Mouse (Mus musculus): Measurements from ENCODE around the gene Snx15. TPM values are rescaled to one million over a fixed set of nuclear protein-coding genes. Genes with fewer than 3 reads are reported as not detected.

Gene Snx15
- polyA plus RNA-seq (2012; rRNA removed), result 55.8 and 56.8 TPM in 2 replicates

GRCm38 (mm10) chr19:6127760-6128341, at the start of gene Snx15:
TSS of gene Snx15 (minus strand) at chr19:6128304.

GRCm38 (mm10) chr19:6141394-6141749, 13.3 kb upstream of the Snx15 start, which contains the start of gene Arl2:
TSS of gene Arl2 (minus strand) at chr19:6141548.

DNA sequence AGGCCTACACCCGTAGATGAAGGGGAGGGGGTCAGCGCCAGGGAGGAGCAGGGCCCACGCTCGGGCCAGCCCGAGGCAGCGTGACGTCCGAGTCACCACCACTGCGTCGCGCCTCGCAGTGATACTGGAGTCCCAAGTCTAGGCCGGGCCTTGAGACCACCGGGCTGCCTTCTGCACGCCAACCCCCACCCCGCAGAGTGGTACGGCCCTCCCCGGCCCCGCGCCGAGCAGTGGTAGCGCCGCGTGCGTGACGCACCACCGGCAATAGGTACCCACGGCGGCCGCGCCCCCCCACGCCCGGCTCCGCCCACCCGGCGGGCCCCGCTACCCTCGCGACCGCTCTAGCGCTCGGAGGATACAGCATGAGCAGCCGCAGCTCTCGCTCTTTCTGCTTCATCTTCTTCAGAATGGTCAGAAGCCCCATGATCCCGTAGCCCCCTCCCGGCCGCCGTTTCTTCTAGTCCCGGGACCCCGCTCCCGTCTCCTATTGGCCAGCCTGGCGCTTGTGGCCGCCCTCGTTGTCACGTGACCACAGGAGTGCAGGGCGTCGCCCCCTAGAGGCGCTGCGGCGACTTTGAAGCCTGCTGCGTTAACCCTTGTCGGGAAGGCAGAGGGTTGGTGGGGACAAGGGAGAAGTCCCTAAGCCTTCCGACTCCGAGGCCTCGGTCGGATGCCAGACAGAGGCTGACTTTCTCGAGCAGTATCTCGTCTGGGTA, 12.7 kb upstream of the Snx15 start, which contains the start of gene Batf2:
Gene Batf2, plus strand, starts transcription at position 306 of the 716 bp plus-strand sequence.

DNA sequence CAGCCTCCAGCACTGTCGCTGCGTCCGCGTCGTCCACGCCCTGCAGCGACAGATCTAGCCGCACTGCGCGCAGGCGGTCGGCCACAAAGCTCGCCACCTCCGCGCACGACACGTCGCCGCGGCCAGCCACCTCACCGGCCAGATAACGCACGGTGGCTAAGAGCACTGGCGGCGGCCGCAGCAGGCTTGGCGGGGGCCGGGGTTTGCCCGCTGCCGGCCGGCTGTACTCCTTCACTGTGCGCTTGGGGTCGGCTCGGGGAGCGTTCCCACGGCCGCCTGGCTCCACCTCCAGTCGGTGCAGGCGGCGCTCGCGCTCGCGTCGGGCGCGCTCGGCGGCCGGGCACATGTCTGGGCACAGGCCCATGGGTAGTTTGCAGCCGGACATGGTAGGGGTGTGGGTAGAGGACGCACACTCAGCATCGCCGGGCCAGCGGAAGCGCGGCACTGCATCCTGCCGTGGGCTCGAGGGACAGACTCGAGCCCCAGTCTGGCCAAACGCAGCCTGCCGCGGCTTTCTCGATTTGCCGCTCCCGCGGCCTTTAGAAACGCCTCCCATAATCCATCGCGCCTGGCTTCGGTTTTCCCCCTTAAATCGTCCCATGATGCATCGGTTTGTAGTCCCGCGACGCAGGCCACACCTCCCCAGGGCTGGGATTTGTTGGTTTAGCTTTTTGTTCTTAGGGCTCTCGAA, 10.0 kb downstream of the Snx15 start, which contains the start of gene Sac3d1:
Gene Sac3d1, minus strand, starts transcription at position 665 of the 691 bp plus-strand sequence.

GRCm38 (mm10) chr19:6105586-6105985, 22.5 kb downstream of the Snx15 start, which contains the start of gene Naaladl1:
TSS of gene Naaladl1 (plus strand) at chr19:6105782.

GRCm38 (mm10) chr19:6094119-6094518, 34.0 kb downstream of the Snx15 start, which contains the start of gene AC131692.1:
TSS of gene AC131692.1 (plus strand) at chr19:6094419.

GRCm38 (mm10) chr19:6084478-6085248, 43.4 kb downstream of the Snx15 start, which contains the start of the genes Zfpl1 and Cdca5:
TSS of gene Zfpl1 (minus strand) at chr19:6084956.
TSS of gene Cdca5 (plus strand) at chr19:6084983.

DNA sequence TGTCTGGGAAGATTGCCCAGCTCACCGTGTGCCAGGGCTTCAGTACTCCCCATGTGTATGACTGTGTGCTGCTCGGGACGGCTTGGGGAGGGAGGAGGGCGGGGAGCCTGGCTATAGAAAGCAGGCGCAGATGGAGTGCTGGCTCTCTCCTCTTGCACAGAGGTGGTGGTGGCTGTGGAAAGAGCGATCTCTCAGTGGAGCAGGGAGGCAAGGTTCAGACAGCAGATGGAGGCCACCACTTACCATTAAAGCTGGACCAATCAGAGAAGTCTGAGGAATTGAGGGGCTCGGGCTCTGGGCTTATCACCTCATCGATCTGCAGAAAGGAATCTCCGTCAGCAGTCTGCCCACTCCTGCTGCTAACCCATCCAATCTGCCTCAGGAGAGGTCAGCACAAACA, 45.9 kb downstream of the Snx15 start, which contains the start of gene Gm28374:
Gene Gm28374, minus strand, starts transcription at position 101 of the 400 bp plus-strand sequence.

GRCm38 (mm10) chr19:6079983-6080480, 48.1 kb downstream of the Snx15 start, which contains the start of gene Tmem262:
TSS of gene Tmem262 (plus strand) at chr19:6080033.

GRCm38 (mm10) chr19:6076564-6077393, 51.3 kb downstream of the Snx15 start, which contains the start of gene Vps51:
TSS of gene Vps51 (minus strand) at chr19:6077231.

Other genes starting within 250 kb of the Snx15 start
- 12.6 and 14.4 TPM in 2 replicates for gene Tigd3, start 234.2 kb downstream of the Snx15 start, polyA plus RNA-seq (2012; rRNA removed)
- 147 and 151 TPM in 2 replicates for gene Dpf2, start 215.3 kb downstream of the Snx15 start, polyA plus RNA-seq (2012; rRNA removed)
- gene Cdc42ep2, start 203.5 kb downstream of the Snx15 start, polyA plus RNA-seq (2012; rRNA removed), result 17.8 and 18.1 TPM in 2 replicates
- gene Pola2, start 164.1 kb downstream of the Snx15 start, polyA plus RNA-seq (2012; rRNA removed), result 27.5 and 30.6 TPM in 2 replicates
- gene Slc22a20, start 142.2 kb downstream of the Snx15 start, polyA plus RNA-seq (2012; rRNA removed), result not detected in 2 replicates
- gene Capn1, start 112.4 kb downstream of the Snx15 start, polyA plus RNA-seq (2012; rRNA removed), result 8.7 and 8.9 TPM in 2 replicates
- gene Syvn1, start 81.7 kb downstream of the Snx15 start, polyA plus RNA-seq (2012; rRNA removed), result 19.9 and 20.2 TPM in 2 replicates
- gene Mrpl49, start 70.5 kb downstream of the Snx15 start, polyA plus RNA-seq (2012; rRNA removed), result 44.9 and 46.3 TPM in 2 replicates
- 1,265 and 1,281 TPM in 2 replicates for gene Fau, start 70.5 kb downstream of the Snx15 start, polyA plus RNA-seq (2012; rRNA removed)
- gene Znhit2, start 67.1 kb downstream of the Snx15 start, polyA plus RNA-seq (2012; rRNA removed), result 31.8 and 33.0 TPM in 2 replicates
- 99.6 and 104 TPM in 2 replicates for gene Tm7sf2, start 59.9 kb downstream of the Snx15 start, polyA plus RNA-seq (2012; rRNA removed)
- 87.7 and 91.1 TPM in 2 replicates for gene Vps51, start 51.1 kb downstream of the Snx15 start, polyA plus RNA-seq (2012; rRNA removed)
- 0.17 TPM in 1 of 2 replicates, not detected in the other for gene Tmem262, start 48.3 kb downstream of the Snx15 start, polyA plus RNA-seq (2012; rRNA removed)
- 1.5 and 1.6 TPM in 2 replicates for gene Gm28374, start 46.0 kb downstream of the Snx15 start, polyA plus RNA-seq (2012; rRNA removed)
- 86.3 and 98.7 TPM in 2 replicates for gene Zfpl1, start 43.3 kb downstream of the Snx15 start, polyA plus RNA-seq (2012; rRNA removed)
- 4.4 and 4.7 TPM in 2 replicates for gene Cdca5, start 43.3 kb downstream of the Snx15 start, polyA plus RNA-seq (2012; rRNA removed)
- gene AC131692.1, start 33.9 kb downstream of the Snx15 start, polyA plus RNA-seq (2012; rRNA removed), result 0.09 and 0.18 TPM in 2 replicates
- gene Naaladl1, start 22.5 kb downstream of the Snx15 start, polyA plus RNA-seq (2012; rRNA removed), result 0.59 and 0.63 TPM in 2 replicates
- gene Sac3d1, start 9.7 kb downstream of the Snx15 start, polyA plus RNA-seq (2012; rRNA removed), result 51.8 and 53.5 TPM in 2 replicates
- gene Batf2, start 12.7 kb upstream of the Snx15 start, polyA plus RNA-seq (2012; rRNA removed), result 0.15 TPM in 1 of 2 replicates, not detected in the other
- gene Arl2, start 13.2 kb upstream of the Snx15 start, polyA plus RNA-seq (2012; rRNA removed), result 107 and 108 TPM in 2 replicates
- 0.05 TPM in 1 of 2 replicates, not detected in the other for gene Majin, start 56.1 kb upstream of the Snx15 start, polyA plus RNA-seq (2012; rRNA removed)
- gene Gpha2, start 98.1 kb upstream of the Snx15 start, polyA plus RNA-seq (2012; rRNA removed), result 0.11 TPM in 1 of 2 replicates, not detected in the other
- 152 TPM in 2 replicates for gene Ppp2r5b, start 107.6 kb upstream of the Snx15 start, polyA plus RNA-seq (2012; rRNA removed)
- gene Atg2a, start 113.4 kb upstream of the Snx15 start, polyA plus RNA-seq (2012; rRNA removed), result 17.8 and 20.5 TPM in 2 replicates
- gene Ehd1, start 148.4 kb upstream of the Snx15 start, polyA plus RNA-seq (2012; rRNA removed), result 147 and 154 TPM in 2 replicates
- 3.8 and 3.9 TPM in 2 replicates for gene Cdc42bpg, start 178.2 kb upstream of the Snx15 start, polyA plus RNA-seq (2012; rRNA removed)
- gene Men1, start 206.7 kb upstream of the Snx15 start, polyA plus RNA-seq (2012; rRNA removed), result 94.3 and 100.0 TPM in 2 replicates
- 137 and 144 TPM in 2 replicates for gene Map4k2, start 212.8 kb upstream of the Snx15 start, polyA plus RNA-seq (2012; rRNA removed)
- gene Sf1, start 235.4 kb upstream of the Snx15 start, polyA plus RNA-seq (2012; rRNA removed), result 105 and 134 TPM in 2 replicates

Measured in central nervous system, embryonic 18 days (tissue).